Mouse (Mus musculus): ENCODE measurements at regions not wholly inside any gene's neighbourhood (a gene's known extent, or its start where the extent isn't known, plus 50 kb on each side); places are given as distances from the start of the nearest gene placed in this dataset.
"Not testable (repeated sequence)": the region's sequence is repeated elsewhere in the genome, so short reads cannot be mapped to it uniquely, and the experiment has no call there.

DNA sequence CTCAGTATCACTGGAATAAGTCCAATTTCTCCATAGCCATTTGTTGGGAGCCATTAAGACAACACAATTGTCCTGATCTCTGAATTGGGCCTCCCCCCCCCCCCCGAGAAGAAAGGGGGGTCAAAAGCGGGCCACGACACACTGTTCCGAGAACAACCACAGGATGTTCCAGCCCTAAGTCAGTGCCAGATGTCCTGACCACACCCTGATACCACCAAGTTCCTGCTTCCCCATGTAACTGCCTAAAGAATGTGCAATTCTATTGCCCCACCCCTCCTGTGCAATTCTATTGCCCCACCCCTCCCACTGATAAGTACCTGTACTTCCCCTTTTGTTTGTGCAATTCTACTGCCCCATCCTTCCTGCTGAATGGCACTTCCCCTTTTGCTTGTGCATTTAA lies 80.4 kb downstream of the Enc1 start:
- not testable (repeated sequence) for TF ChIP-seq CTCF (IDR thresholded peaks at IDR 0.05; ENCODE audit: control insufficient read depth, insufficient read depth, insufficient replicate concordance, low read depth, low read length); POLR2A (IDR thresholded peaks at IDR 0.05; ENCODE audit: control insufficient read depth, low read depth, low read length)
